Mouse (Mus musculus): ENCODE results near the gene Lctl. TPM values are rescaled to one million over a fixed set of nuclear protein-coding genes. Genes with fewer than 3 reads are reported as not detected.
A peak's percentile ranks its signal among the peaks of the same experiment; 100 is the strongest.
"Not testable (repeated sequence)": the region's sequence is repeated elsewhere in the genome, so short reads cannot be mapped to it uniquely, and the experiment has no call there.

Lctl gene
- polyA plus RNA-seq, 1 experiment from 2014 or later, result 0.16 TPM

DNA sequence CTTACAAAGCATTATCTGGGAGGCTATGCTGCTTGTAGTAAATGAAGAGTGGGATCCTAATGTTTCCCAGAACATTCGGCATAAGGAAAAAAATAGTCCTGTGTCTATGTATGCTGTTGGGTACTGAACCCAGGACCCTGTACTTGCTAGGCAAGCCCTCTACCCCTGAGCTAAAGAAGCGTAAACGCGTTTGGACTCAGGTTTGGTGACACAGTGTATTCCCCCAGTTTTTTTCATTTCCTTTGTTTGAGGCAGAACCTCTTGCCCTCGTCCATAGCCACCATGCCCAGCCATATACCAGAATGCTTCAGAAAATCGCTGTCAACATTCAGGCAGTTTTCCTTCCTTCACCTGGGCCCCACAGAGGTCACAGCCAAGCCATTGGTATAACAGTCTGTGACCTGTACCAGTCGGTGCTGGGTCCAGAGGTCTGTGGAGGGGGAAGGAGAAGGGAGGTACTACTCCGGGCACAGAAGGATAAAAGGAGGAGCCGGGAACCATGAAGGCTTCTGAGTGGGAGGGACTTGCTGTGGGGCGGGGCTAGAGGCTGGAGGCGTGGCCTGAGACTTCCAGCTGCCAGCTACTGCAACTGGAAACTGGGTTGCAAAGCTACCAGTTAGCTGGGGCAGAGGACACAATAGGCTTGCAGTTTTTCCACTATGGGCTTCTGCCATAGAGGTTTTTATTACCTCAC is 3.8 kb downstream of the Lctl start:
- H3K4me3 ChIP-seq (replicated peaks), result no peak overlapping the region
- no peak overlapping the region for H3K27ac ChIP-seq (replicated peaks)
- H3K4me1 ChIP-seq, result peaks cover 5% of the 10 kb centered on the region; the same call in 1 of the 2 replicates
- H3K27me3 ChIP-seq, result no peaks in the 10 kb centered on the region
- no peak overlapping the region for H3K4me2 ChIP-seq (replicated peaks)
- no peaks in the 10 kb centered on the region for H3K9me3 ChIP-seq (replicated peaks)
- WGBS, result 43% methylated on average over 11 of the region's 11 CpGs
- no peak for ATAC-seq (ENCODE audit: insufficient number of reproducible peaks, low FRiP score, low TSS enrichment, low read depth)
- H3K36me3 ChIP-seq, result no peaks in the 10 kb centered on the region
- H3K9ac ChIP-seq, result no peak overlapping the region

DNA sequence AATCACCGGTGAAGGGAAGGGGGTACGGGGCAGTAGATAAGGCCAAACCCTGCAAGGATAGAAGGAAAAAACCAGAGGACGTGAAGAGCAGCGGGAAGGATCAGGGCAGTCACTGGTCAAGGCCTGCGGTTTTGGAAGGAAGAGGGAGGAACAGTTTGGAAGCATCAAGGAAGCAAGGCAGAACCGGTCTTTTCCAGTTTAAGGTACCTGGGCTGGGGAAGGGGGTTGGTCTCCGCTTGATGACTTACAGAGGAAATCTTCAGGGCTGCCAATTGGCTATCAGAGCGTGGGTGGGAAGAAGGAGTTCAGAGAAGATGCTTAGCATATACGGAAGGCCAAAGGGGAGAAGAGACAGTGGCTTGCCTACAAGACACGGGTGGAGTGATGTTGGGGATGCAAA is 5.7 kb downstream of the Lctl start:
- ATAC-seq (ENCODE audit: insufficient number of reproducible peaks, low FRiP score, low TSS enrichment, low read depth), result no peak
- Histone ChIP-seq H3K27me3 (no peaks in the 10 kb centered on the region), H3K4me2 (replicated peaks) (no peak overlapping the region), H3K36me3 (no peaks in the 10 kb centered on the region), H3K9me3 (replicated peaks) (no peaks in the 10 kb centered on the region), H3K4me1 (peaks cover 12% of the 10 kb centered on the region), H3K27ac (replicated peaks) (no peak overlapping the region), H3K9ac (no peak overlapping the region), H3K4me3 (replicated peaks) (no peak overlapping the region)
- 94% methylated on average over 10 of the region's 10 CpGs for WGBS

DNA sequence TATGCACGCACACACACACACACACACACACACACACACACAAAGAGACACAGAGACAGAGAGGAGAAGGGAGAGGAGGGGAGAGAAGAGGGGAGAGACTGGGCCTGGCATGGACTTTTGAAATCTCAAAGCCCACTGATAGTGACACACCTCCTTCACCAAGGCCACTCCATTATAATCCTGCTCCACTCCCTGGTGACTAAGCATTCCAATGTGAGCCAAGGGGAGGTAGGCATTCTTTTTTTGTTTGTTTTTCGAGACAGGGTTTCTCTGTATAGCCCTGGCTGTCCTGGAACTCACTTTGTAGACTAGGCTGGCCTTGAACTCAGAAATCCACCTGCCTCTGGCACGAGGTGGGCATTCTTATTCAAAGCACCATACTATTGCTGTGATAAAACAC is 7.9 kb downstream of the Lctl start:
- WGBS, result 56% methylated on average over 3 of the region's 3 CpGs
- H3K27me3 ChIP-seq; H3K4me2 ChIP-seq (replicated peaks); H3K36me3 ChIP-seq; H3K9ac ChIP-seq; ATAC-seq (ENCODE audit: insufficient number of reproducible peaks, low FRiP score, low TSS enrichment, low read depth); H3K27ac ChIP-seq (replicated peaks); H3K9me3 ChIP-seq (replicated peaks); H3K4me3 ChIP-seq (replicated peaks): not testable (repeated sequence)
- H3K4me1 ChIP-seq, result peaks cover 12% of the 10 kb centered on the region

DNA sequence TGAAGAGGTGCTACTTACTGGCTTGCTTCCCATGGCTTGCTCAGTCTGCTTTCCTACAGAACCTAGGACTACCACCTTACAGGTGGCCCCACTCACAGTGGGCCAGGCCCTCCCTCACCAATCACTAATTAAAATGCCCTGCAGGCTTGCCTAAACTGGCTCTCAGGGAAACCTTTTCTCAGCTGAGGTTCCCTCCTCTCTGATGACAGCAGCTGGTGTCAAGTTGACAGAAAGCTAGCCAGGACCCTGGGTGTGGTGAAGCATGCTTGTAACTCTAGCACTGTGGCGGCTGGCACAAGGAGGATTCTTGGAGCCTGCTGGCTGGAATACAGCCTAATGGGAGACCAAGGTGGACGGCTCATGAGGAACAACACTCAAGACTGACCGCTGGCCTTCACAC is 8.4 kb downstream of the Lctl start:
- Histone ChIP-seq H3K4me3 (replicated peaks) (no peak overlapping the region), H3K4me2 (replicated peaks) (no peak overlapping the region), H3K9ac (no peak overlapping the region), H3K27me3 (no peaks in the 10 kb centered on the region), H3K27ac (replicated peaks) (no peak overlapping the region), H3K36me3 (no peaks in the 10 kb centered on the region), H3K4me1 (peaks cover 12% of the 10 kb centered on the region), H3K9me3 (replicated peaks) (no peaks in the 10 kb centered on the region)
- ATAC-seq (ENCODE audit: insufficient number of reproducible peaks, low FRiP score, low TSS enrichment, low read depth), result peak; percentile 69; the same call in 1 of the 2 replicates
- WGBS, result 57% methylated on average over 3 of the region's 3 CpGs

DNA sequence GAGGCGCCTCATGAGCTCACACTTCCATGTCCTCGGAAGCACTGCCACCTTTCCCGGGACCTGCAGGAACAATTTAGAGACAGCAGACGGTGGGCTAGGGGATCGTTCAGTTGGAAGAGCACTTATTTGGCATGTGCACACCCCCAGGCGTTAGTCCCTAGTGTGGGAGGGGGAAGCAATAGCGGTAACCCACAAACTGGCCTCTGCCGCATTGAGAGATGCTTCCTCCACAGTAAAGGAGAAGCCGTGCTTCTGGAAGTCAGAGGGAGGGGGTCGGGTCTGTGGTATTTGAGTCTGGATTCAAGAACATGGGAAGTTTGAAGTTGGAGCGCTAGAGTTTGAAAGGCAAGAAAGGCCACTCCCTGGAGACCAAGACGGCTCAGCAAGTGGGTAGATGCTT is 9.2 kb downstream of the Lctl start:
- no peak for ATAC-seq (ENCODE audit: insufficient number of reproducible peaks, low FRiP score, low TSS enrichment, low read depth)
- H3K9ac ChIP-seq, result no peak overlapping the region
- H3K27ac ChIP-seq (replicated peaks), result no peak overlapping the region
- H3K4me2 ChIP-seq (replicated peaks), result no peak overlapping the region
- 39% methylated on average over 12 of the region's 12 CpGs for WGBS
- H3K4me1 ChIP-seq, result peaks cover 12% of the 10 kb centered on the region
- H3K36me3 ChIP-seq, result no peaks in the 10 kb centered on the region
- no peak overlapping the region for H3K4me3 ChIP-seq (replicated peaks)
- no peaks in the 10 kb centered on the region for H3K27me3 ChIP-seq
- no peaks in the 10 kb centered on the region for H3K9me3 ChIP-seq (replicated peaks)

DNA sequence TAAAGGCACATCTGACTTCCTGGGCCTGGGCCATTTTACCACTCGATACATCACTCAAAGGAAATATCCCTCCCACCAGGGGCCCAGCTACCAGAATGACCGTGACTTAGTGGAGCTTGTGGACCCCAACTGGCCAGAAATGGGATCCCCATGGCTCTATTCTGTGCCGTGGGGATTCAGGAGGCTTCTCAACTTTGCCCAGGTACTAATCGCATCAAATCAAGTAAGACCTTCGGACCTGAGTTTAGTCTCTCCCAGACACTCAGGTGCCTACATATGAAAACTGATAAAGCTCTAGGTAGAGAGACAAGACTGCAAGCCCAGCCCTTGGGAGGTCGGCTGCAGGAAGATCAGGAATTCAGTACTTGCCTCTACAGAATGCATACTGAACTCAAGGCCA is 14.7 kb downstream of the Lctl start:
- Histone ChIP-seq H3K9ac (no peak overlapping the region), H3K27me3 (no peaks in the 10 kb centered on the region), H3K36me3 (no peaks in the 10 kb centered on the region), H3K27ac (replicated peaks) (no peak overlapping the region), H3K4me3 (replicated peaks) (no peak overlapping the region), H3K9me3 (replicated peaks) (no peaks in the 10 kb centered on the region), H3K4me1 (no peaks in the 10 kb centered on the region), H3K4me2 (replicated peaks) (no peak overlapping the region)
- 85% methylated on average over 6 of the region's 6 CpGs for WGBS
- ATAC-seq (ENCODE audit: insufficient number of reproducible peaks, low FRiP score, low TSS enrichment, low read depth), result no peak

DNA sequence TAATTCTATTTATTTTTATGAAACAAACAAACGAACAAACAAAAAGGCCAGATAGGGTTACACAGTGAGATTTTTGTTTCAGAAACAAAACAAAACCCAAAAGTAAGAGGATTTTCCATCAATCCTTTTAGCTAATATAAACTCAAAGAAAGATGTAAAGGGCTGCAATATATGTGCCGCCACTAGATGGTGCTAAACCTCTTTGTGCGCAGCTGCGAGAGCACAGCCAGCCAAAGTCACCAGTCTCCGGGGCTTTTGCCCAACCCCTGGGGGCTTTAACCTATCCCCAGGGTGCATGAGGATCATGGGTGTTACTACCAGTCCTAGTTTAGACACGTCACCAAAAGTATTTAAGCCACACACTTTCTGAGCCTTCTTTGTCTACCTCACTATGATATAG is 21.9 kb downstream of the Lctl start:
- peaks cover 18% of the 10 kb centered on the region for H3K36me3 ChIP-seq
- not testable (repeated sequence) for H3K9ac ChIP-seq; H3K4me3 ChIP-seq (replicated peaks); ATAC-seq (ENCODE audit: insufficient number of reproducible peaks, low FRiP score, low TSS enrichment, low read depth); H3K4me2 ChIP-seq (replicated peaks); H3K9me3 ChIP-seq (replicated peaks); H3K4me1 ChIP-seq; H3K27me3 ChIP-seq; H3K27ac ChIP-seq (replicated peaks)
- 5% methylated on average over 6 of the region's 6 CpGs for WGBS

DNA sequence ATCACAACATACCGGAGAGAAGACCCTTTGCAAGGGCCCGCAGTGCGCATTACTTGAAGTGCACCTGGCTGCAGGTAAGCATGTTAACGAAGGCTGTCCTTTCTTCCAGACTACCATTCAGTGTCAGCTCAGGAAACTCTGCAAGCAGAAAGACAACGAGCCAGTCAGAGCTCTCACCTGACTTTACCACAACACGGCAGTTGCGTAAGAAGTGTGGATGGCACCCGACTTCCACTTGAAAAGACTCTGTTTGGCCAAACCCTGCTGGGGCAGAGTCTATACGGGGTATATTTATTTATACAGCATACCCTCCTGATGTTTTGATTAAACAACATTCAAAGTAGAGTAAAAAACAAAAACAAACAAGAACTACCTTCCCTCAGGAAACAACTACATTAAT is 22.9 kb downstream of the Lctl start:
- Histone ChIP-seq H3K9me3 (replicated peaks) (no peaks in the 10 kb centered on the region), H3K36me3 (peaks cover 22% of the 10 kb centered on the region)

DNA sequence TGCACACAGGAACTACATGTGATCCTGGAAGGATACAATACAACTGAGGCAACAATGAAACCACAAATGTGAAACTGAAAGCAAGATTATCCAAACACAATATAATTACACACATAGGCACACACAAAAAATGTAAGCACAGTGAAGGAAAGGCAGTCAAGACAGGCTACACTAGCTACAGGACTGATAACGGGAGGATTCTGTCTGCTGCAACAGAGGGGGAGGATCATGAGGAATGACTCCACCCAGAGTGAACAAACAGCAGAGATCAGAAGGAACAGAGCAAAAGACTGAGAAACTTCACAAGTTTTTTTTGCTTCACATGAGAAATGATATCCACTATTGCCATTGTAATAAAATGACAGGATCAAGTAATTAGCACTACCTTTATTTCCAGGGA is 39.7 kb downstream of the Lctl start:
- no peaks in the 10 kb centered on the region for H3K27me3 ChIP-seq
- ATAC-seq (ENCODE audit: insufficient number of reproducible peaks, low FRiP score, low TSS enrichment, low read depth), result no peak
- no peak overlapping the region for H3K27ac ChIP-seq (replicated peaks)
- H3K4me3 ChIP-seq (replicated peaks), result no peak overlapping the region
- H3K36me3 ChIP-seq, result peaks cover 39% of the 10 kb centered on the region
- no peak overlapping the region for H3K4me2 ChIP-seq (replicated peaks)
- H3K4me1 ChIP-seq, result no peaks in the 10 kb centered on the region
- 91% methylated on average over 1 of the region's 1 CpGs for WGBS
- no peak overlapping the region for H3K9ac ChIP-seq
- H3K9me3 ChIP-seq (replicated peaks), result no peaks in the 10 kb centered on the region

More for the DNA sequence above, 22.9 kb downstream of the Lctl start:
- Histone ChIP-seq H3K27me3 (no peaks in the 10 kb centered on the region), H3K4me1 (no peaks in the 10 kb centered on the region), H3K9ac (no peak overlapping the region), H3K4me2 (replicated peaks) (no peak overlapping the region), H3K4me3 (replicated peaks) (no peak overlapping the region), H3K27ac (replicated peaks) (no peak overlapping the region)
- no peak for ATAC-seq (ENCODE audit: insufficient number of reproducible peaks, low FRiP score, low TSS enrichment, low read depth)
- whole genome bisulfite sequencing, result 89% methylated on average over 9 of the region's 9 CpGs

DNA sequence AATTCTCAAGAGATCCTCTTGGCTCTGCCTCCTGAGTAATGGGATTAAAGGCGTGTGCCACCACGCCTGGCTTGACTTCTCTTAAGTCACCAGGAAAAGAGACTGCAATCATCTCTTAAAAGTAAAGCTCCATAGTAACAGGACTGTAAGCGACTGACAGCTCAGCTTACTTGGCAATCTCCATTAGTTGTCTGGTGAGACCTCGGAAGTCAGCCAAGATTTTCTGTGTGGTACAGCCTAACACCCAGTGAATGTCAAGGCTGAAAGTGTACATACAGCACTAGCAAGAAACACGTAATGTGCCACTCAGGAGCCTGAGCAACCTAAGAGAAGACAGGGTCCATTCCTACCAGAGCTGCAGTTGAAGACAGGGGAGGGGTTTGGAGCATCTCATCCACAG is 43.5 kb downstream of the Lctl start:
- no peaks in the 10 kb centered on the region for H3K4me1 ChIP-seq
- H3K4me3 ChIP-seq (replicated peaks), result no peak overlapping the region
- no peak overlapping the region for H3K27ac ChIP-seq (replicated peaks)
- no peaks in the 10 kb centered on the region for H3K27me3 ChIP-seq
- H3K9me3 ChIP-seq (replicated peaks), result no peaks in the 10 kb centered on the region
- H3K36me3 ChIP-seq, result peaks cover 32% of the 10 kb centered on the region
- no peak overlapping the region for H3K4me2 ChIP-seq (replicated peaks)
- WGBS, result 88% methylated on average over 5 of the region's 5 CpGs
- no peak for ATAC-seq (ENCODE audit: insufficient number of reproducible peaks, low FRiP score, low TSS enrichment, low read depth)
- H3K9ac ChIP-seq, result no peak overlapping the region

DNA sequence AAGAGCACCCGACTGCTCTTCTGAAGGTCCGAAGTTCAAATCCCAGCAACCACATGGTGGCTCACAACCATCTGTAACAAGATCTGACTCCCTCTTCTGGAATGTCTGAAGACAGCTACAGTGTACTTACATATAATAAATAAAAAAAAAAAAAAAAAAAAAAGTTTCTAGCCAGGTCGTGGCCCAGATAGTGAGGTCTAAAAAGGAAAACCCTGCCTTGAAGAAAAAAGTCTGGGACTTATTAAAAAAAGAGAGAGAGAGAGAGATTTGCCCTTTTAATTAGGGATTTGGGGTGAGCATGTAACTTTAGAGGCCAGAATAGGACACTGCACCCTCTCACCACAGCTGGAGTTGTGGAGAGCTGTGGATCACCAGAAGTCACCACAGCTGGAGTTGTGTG is 53.0 kb downstream of the Lctl start:
- peaks cover 16% of the 10 kb centered on the region for H3K4me1 ChIP-seq
- H3K4me3 ChIP-seq (replicated peaks); H3K4me2 ChIP-seq (replicated peaks); H3K9me3 ChIP-seq (replicated peaks); H3K27ac ChIP-seq (replicated peaks); ATAC-seq (ENCODE audit: insufficient number of reproducible peaks, low FRiP score, low TSS enrichment, low read depth); H3K36me3 ChIP-seq; H3K9ac ChIP-seq; H3K27me3 ChIP-seq: not testable (repeated sequence)
- 82% methylated on average over 3 of the region's 3 CpGs for WGBS

DNA sequence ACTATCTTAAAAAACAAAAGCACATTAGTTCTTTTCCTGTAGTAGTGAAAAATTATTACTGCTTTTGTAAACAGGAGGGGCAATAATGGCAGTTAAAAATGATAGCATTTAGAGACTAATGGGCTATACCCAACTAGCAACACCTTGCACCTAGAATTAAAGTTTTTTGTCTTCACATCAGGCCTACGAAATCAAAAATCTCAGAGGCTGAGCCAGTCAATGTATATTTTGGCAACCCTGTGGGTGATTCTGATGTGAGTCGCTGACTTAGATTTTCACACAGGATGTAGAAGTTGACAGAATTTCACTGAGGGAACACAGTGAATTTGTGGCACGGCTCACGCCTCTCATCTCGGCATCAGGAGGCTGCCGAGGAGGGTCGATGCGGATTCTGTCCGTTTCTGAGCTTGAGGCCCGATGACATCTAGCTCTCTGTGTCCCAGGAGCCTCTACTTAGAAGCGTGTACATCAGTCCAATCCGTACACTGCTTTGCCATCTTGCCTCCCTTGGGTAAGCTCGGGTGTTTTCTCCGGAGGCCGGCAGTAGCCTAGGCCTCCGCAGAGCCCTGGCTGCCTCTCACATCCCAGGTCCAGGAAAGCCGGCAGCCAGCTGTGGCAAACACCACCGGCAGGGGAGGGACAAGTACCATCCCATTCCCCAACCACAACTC is 55.3 kb downstream of the Lctl start:
- peak overlapping the region; percentile 75 for H3K4me2 ChIP-seq (replicated peaks)
- H3K36me3 ChIP-seq, result peaks cover 26% of the 10 kb centered on the region
- peak overlapping the region; percentile 96 for H3K4me3 ChIP-seq (replicated peaks)
- peak; percentile 27 for ATAC-seq (ENCODE audit: insufficient number of reproducible peaks, low FRiP score, low TSS enrichment, low read depth)
- peaks cover 21% of the 10 kb centered on the region for H3K4me1 ChIP-seq
- no peaks in the 10 kb centered on the region for H3K9me3 ChIP-seq (replicated peaks)
- H3K27ac ChIP-seq (replicated peaks), result peak overlapping the region; percentile 99
- H3K9ac ChIP-seq, result peak overlapping the region; percentile 74
- no peaks in the 10 kb centered on the region for H3K27me3 ChIP-seq
- 2% methylated on average over 18 of the region's 18 CpGs for WGBS

All from embryonic facial prominence, embryonic 15.5 days (tissue).